Mouse (Mus musculus) embryonic fibroblast, embryonic 13.5 days (primary cell): ENCODE data around the gene Il17d.

ENCODE experiments used
- CTCF ChIP-seq: IDR thresholded peaks from 2 replicates; pipeline ENCODE4 v1.5.1; 2011; ENCODE audit warnings: mild to moderate bottlenecking, control low read depth, low read length, moderate library complexity, borderline replicate concordance; ENCODE audit not compliant: insufficient read depth
- POLR2A ChIP-seq: IDR thresholded peaks from 2 replicates; pipeline ENCODE4 v1.6.1; 2011; ENCODE audit warnings: low read depth, mild to moderate bottlenecking, control low read depth, low read length, moderate library complexity

- no peak for TF ChIP-seq CTCF
- TF ChIP-seq POLR2A = no peak
Observed at GRCm38 (mm10) chr14:57536820-57537219, 12.2 kb downstream of the Il17d start.
